Mouse (Mus musculus) cerebellum, adult (tissue): ENCODE data around the gene Orc1.
A peak's percentile ranks its signal among the peaks of the same experiment; 100 is the strongest.

Experiments used
- ATAC-seq: cut with Nextera tagmentation; 2 replicates; pipeline ENCODE4 v1.9.2; 2017; ENCODE audit warnings: mild to moderate bottlenecking, moderate library complexity, mixed read lengths; ENCODE audit not compliant: insufficient number of reproducible peaks, low FRiP score, low TSS enrichment

Orc1 gene

DNA sequence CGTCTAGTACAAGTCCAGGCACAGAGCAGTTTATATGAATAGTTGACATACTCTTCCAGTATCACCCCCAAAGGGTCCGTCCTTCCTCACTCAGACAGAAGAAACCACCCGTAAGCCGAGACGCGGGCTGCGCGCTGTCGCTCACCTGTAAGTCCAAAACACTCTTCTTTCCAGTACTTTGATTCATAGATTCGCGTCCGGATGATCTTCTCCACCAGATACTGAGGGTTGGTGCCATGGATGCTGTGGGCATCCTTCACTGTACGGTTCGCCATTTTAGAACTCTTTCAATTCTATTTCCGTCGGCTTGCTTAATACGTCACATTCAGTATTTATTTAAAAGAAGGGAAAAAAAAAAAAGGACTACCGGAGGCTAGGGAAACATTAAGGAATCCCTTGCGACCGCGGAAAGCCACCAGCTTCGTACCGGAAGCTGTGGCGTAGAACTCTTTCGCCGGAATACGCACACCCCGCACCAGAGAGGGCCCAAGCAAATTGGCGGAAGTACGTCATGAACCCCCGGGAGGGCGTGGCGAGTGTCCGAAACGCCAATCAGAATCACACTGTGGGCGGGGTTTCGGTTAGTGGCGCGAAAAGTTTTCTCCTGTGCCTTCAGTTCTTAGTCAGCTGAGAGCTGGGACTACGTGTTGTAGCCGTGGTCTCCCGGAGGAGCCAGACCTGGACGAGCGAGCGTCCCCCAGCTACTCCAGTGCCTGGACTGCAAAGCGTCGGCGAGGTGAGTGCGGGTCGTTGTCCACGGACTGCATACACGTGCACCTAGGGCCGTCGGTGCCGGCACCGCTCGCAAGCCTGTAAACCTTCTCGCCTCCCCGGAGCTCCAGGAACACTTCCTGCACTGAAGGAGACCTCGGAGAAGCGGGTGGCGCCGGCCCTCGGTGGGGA is at the start of gene Orc1, which contains the start of gene Prpf38a:
Gene Orc1, plus strand, starts transcription at position 584 of the 903 bp plus-strand sequence.
Gene Prpf38a, minus strand, starts transcription at position 497 of the 903 bp plus-strand sequence.
- ATAC-seq = peak; percentile 98

DNA sequence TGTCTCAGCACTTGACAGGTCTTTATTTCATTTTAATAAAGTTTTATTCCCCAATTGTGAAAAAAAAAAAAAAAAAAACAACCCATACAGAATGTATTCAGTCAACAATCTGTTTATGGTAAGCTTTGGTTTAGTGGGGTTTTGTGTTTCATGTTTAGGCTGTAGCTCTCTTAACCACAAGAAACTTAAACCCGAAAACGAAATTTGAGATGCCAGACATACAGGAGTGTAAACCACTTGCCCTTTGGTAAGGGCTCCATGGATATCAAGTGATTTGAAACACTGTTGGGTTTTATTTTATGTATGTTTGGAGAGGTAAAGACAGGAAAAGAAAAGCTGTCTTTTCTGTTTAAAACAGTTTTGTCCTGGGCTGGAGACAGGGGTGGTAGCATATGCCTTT is 39.5 kb upstream of the Orc1 start:
- ATAC-seq = no peak

- ATAC-seq = no peak
Observed at GRCm38 (mm10) chr4:108565026-108565425, 14.2 kb upstream of the Orc1 start.

GRCm38 (mm10) chr4:108572644-108573043 is 6.6 kb upstream of the Orc1 start:
- ATAC-seq = no peak

- ATAC-seq = no peak
Observed at GRCm38 (mm10) chr4:108579743-108580411, 654 bp downstream of the Orc1 start.

DNA sequence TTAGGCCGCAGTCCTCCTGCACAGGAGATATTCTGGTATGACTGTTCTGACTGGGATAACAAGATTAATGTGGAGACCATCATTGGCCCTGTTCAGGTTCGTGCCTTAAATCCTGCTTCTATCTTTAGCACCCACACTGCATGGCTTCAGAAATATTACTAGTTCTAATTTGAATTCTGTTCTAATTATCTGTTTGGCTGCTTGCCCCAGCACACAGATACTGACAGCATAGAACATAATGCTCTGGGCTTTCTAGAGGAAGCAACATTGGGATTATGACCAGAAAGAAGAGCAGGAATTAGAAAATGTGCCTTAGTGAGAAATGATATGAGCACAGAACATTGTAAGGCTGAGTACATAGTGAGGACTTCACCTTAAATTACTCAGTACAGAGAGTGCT is 14.2 kb downstream of the Orc1 start:
- no peak for ATAC-seq

DNA sequence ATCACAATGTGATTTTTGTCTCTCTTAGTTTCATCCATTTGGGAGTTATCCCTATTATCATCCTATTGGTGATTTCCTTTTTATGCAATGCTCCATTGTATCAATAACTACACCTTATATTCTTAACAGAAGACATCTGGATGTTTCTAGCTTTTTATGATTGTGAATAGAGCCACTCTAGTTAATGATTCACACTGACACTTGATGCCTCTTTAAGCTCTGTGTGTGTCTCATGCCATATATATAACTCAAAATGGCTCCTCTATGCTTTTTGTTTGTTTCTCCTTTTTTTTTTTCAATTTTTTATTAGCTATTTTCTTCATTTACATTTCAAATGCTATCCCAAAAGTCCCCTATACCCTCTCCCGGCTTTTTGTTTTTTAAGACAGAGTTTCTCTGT is 16.6 kb downstream of the Orc1 start:
- no peak for ATAC-seq

- no peak for ATAC-seq
Observed at GRCm38 (mm10) chr4:108598306-108598705, 19.1 kb downstream of the Orc1 start.

- ATAC-seq = no peak
Observed at GRCm38 (mm10) chr4:108601870-108602269, 22.6 kb downstream of the Orc1 start.

GRCm38 (mm10) chr4:108608651-108609050 is 29.4 kb downstream of the Orc1 start:
- ATAC-seq = no peak

- ATAC-seq = no peak
Observed at GRCm38 (mm10) chr4:108610935-108611334, 31.7 kb downstream of the Orc1 start.

DNA sequence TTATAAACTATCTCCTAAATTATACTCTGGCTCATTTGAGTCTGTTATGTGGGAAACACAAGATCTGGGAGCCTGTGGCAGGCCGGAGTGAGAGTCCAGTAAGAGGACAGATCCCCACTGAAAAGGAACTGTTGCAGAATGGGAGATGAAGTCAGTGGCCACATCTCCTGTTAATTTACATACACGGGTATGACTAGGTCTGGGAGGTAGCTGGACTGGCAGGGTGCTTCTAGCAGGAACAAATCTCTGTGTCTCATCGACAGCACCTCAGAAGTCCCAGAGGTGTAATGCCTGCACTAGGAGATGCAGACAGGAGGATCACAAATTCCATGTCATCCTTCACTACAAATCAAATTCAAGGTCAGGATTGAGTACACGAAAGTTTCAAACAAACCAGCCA is 39.4 kb downstream of the Orc1 start:
- no peak for ATAC-seq

GRCm38 (mm10) chr4:108619165-108619564 is 39.9 kb downstream of the Orc1 start:
- ATAC-seq = peak; percentile 17

DNA sequence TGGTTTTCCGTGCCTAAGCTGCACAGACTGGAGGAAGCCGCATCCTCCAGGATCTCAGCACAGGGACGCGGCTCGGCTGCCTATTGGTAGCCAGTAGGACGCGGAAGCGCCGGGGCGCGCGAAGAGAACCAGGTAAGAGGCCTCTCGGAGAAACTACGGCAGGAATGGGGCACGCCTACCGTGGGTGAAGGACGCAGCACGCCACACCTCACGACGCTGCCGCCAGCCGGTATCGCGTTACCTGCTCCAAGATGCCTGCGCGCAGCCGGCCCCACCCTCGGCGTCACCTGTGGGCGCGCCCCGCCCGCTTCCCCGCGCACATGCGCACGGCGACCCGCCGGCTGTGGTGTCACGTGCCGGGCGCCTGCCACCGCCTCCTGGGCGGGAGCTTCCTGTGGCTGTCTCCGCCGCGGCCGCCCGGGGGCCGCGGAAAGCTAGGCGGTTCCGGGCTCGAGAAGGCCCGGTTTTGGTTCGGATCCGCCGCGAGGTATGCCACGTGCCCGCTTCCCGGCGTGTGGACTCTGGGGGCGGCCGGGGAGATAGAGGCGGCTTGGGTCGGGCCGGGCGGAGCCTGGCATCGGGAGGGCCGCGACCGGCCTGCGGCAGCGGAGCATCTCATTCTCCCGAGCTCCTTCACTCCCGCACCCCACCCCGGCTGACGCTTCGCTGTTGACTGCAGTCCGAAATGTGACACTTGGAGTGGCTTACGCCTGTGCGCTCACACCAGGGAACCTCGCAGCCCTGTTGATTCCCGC is 40.5 kb downstream of the Orc1 start, which contains the start of gene Cc2d1b:
Gene Cc2d1b, plus strand, starts transcription at position 354 of the 755 bp plus-strand sequence.
- ATAC-seq = peak; percentile 84

- ATAC-seq = no peak
Observed at GRCm38 (mm10) chr4:108620536-108620935, 41.3 kb downstream of the Orc1 start.

DNA sequence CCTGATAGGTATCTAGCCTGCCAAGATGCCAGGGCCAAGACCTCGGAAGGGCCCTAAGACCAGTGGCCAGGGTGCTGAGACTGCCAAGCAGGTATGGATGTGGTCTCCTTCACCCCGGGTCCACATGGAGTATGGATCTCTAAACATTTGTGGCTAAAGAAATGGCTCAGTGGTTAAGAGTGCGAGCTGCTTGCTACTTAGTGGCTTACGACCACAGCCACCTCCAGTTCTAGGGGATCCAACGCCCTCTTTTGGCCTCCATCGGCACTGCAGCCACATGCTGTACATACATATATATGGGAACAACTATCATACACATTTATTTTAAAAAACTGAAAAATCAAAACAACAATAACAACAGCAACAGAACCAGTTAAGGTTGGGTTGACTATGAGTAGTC is 42.3 kb downstream of the Orc1 start:
- ATAC-seq = no peak

GRCm38 (mm10) chr4:108627066-108627465 is 47.8 kb downstream of the Orc1 start:
- ATAC-seq = no peak

GRCm38 (mm10) chr4:108629363-108629880 is 50.2 kb downstream of the Orc1 start:
- no peak for ATAC-seq

- ATAC-seq = no peak
Observed at GRCm38 (mm10) chr4:108630096-108630495, 50.9 kb downstream of the Orc1 start.

DNA sequence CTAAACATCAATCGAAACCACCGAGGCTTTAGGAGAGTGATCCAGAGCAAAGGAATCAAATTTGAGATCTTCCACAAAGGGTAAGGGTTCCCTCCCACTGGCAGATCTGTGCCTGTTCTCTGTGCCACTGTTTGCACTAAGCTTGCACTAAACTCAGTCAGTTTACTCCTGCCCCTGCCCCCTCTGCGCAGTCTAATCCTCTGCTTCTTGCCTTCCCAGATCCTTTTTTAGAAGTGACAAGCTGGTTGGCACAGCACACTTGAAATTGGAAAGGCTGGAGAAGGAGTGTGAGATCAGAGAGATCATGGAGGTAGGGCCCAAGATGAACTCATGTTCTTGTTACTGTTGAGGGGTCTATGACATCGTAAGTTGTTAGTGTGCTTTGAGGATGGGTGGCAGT is 52.4 kb downstream of the Orc1 start:
- no peak for ATAC-seq
